Mouse (Mus musculus): ENCODE measurements at regions not wholly inside any gene's neighbourhood (a gene's known extent, or its start where the extent isn't known, plus 50 kb on each side); places are given as distances from the start of the nearest gene placed in this dataset.

DNA sequence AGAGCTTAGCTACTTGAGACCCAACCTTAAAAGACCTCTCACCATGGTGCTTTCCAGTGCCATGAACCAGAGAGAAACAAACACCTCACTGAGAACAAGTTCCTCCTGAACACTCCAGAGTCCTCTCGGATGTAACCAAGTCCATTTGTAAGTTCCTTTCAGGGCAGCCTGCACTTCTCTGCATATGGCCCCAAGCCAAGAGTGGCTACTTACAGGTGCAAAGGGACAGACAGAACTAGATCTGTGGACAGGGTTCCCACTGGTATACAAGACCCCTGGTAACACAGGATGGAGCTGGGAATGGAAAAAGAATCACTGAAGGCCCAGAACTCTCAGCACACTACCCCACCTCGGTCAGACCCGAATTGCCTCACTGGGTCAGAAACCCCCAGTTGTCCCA lies 234.7 kb downstream of the Zfp36l1 start:
- no peak for TF ChIP-seq CTCF (IDR thresholded peaks at IDR 0.05; ENCODE audit: low read depth)
- no peak for TF ChIP-seq EP300 (optimal IDR thresholded peaks at IDR 0.05)

All from stomach, postnatal 0 days (tissue).